Mouse (Mus musculus) neural tube, embryonic 12.5 days (tissue): Measurements from ENCODE around the gene Dhx34. TPM values are rescaled to one million over a fixed set of nuclear protein-coding genes. Genes with fewer than 3 reads are reported as not detected.
A peak's percentile ranks its signal among the peaks of the same experiment; 100 is the strongest.

Experiments used
- ATAC-seq: fragments of 200-750 bp; cut with Nextera tagmentation; 2 replicates; pipeline ENCODE4 v1.8.0; 2017; ENCODE audit warnings: low read depth, mild to moderate bottlenecking, moderate TSS enrichment, moderate library complexity; ENCODE audit not compliant: low FRiP score
- H3K27ac ChIP-seq: fragments of 300-500 bp; sonication (generic); 2 replicates; pipeline ENCODE4 v1.5.1; 2016
- H3K27me3 ChIP-seq: fragments of 300-500 bp; sonication (generic); replicated peaks from 2 replicates; pipeline ENCODE4 v1.6.1; 2016; ENCODE audit warnings: mild to moderate bottlenecking
- H3K36me3 ChIP-seq: fragments of 300-500 bp; sonication (generic); 2 replicates; pipeline ENCODE4 v1.6.1; 2016; ENCODE audit warnings: mild to moderate bottlenecking
- H3K4me1 ChIP-seq: fragments of 300-500 bp; sonication (generic); 2 replicates; pipeline ENCODE4 v1.6.1; 2016
- H3K4me2 ChIP-seq: fragments of 300-500 bp; sonication (generic); replicated peaks from 2 replicates; pipeline ENCODE4 v1.6.1; 2016; ENCODE audit warnings: mild to moderate bottlenecking
- H3K4me3 ChIP-seq: fragments of 300-500 bp; sonication (generic); 2 replicates; pipeline ENCODE4 v1.5.1; 2016
- H3K9ac ChIP-seq: fragments of 300-500 bp; sonication (generic); 2 replicates; pipeline ENCODE4 v1.6.1; 2016; ENCODE audit warnings: mild to moderate bottlenecking
- H3K9me3 ChIP-seq: fragments of 300-500 bp; sonication (generic); 2 replicates; pipeline ENCODE4 v1.6.1; 2016; ENCODE audit warnings: mild to moderate bottlenecking
- WGBS: fragments of 180-500 bp; shearing (Covaris S2); methylation state at CpG from one replicate; pipeline ENCODE4 v1.1.7; 2016; 5-methylcytosine and 5-hydroxymethylcytosine counted together
- polyA plus RNA-seq: library from polyadenylated mRNA; unstranded; fragments of >200 nt; fragmentation: Nextera tagmentation; extraction: Ambion mirVana; gene quantifications from 2 replicates; pipeline ENCODE4 v1.2.1, GENCODE M21; 2016

Gene Dhx34
- polyA plus RNA-seq, 1 experiment from 2014 or later, result 16.5 TPM

- no peaks in the 10 kb centered on the region for H3K9me3 ChIP-seq
- H3K4me3 ChIP-seq, result no peak overlapping the region
- no peak overlapping the region for H3K9ac ChIP-seq
- peaks cover 97% of the 10 kb centered on the region for H3K36me3 ChIP-seq
- H3K4me2 ChIP-seq, result no peak overlapping the region
- WGBS, result 88% methylated on average over 10 of the region's 10 CpGs
- no peaks in the 10 kb centered on the region for H3K4me1 ChIP-seq
- no peak overlapping the region for H3K27ac ChIP-seq
- no peak for ATAC-seq
- no peaks in the 10 kb centered on the region for H3K27me3 ChIP-seq
These were observed 14.3 kb downstream of the Dhx34 start for GRCm38 (mm10) chr7:16207496-16207895.

GRCm38 (mm10) chr7:16207076-16207475 is 14.8 kb downstream of the Dhx34 start:
- no peak for ATAC-seq
- no peak overlapping the region for H3K27ac ChIP-seq
- H3K36me3 ChIP-seq, result peaks cover 97% of the 10 kb centered on the region

GRCm38 (mm10) chr7:16204791-16205190 is 17.0 kb downstream of the Dhx34 start:
- H3K4me1 ChIP-seq, result no peaks in the 10 kb centered on the region
- no peak overlapping the region for H3K27ac ChIP-seq
- 88% methylated on average over 9 of the region's 9 CpGs for WGBS
- H3K9me3 ChIP-seq, result no peaks in the 10 kb centered on the region
- no peak overlapping the region for H3K9ac ChIP-seq
- H3K36me3 ChIP-seq, result peaks cover 96% of the 10 kb centered on the region
- no peak for ATAC-seq
- H3K4me3 ChIP-seq, result no peak overlapping the region
- H3K4me2 ChIP-seq, result no peak overlapping the region
- H3K27me3 ChIP-seq, result no peaks in the 10 kb centered on the region

More at GRCm38 (mm10) chr7:16207076-16207475, 14.8 kb downstream of the Dhx34 start:
- Histone ChIP-seq H3K27me3 (no peaks in the 10 kb centered on the region), H3K4me1 (no peaks in the 10 kb centered on the region), H3K4me2 (no peak overlapping the region), H3K9ac (no peak overlapping the region), H3K9me3 (no peaks in the 10 kb centered on the region), H3K4me3 (no peak overlapping the region)
- 86% methylated on average over 7 of the region's 7 CpGs for WGBS

- no peak overlapping the region for H3K4me3 ChIP-seq
- 91% methylated on average over 13 of the region's 13 CpGs for WGBS
- H3K9ac ChIP-seq, result no peak overlapping the region
- no peaks in the 10 kb centered on the region for H3K4me1 ChIP-seq
- peaks cover 97% of the 10 kb centered on the region for H3K36me3 ChIP-seq
- no peaks in the 10 kb centered on the region for H3K27me3 ChIP-seq
- no peak overlapping the region for H3K4me2 ChIP-seq
- no peak overlapping the region for H3K27ac ChIP-seq
- no peak for ATAC-seq
- no peaks in the 10 kb centered on the region for H3K9me3 ChIP-seq
These were observed 18.3 kb downstream of the Dhx34 start for GRCm38 (mm10) chr7:16203505-16203903.

GRCm38 (mm10) chr7:16202756-16203504 is 18.9 kb downstream of the Dhx34 start:
- H3K4me3 ChIP-seq, result no peak overlapping the region
- no peaks in the 10 kb centered on the region for H3K9me3 ChIP-seq
- no peaks in the 10 kb centered on the region for H3K4me1 ChIP-seq
- H3K36me3 ChIP-seq, result peaks cover 98% of the 10 kb centered on the region
- WGBS, result 86% methylated on average over 15 of the region's 15 CpGs
- no peak for ATAC-seq
- H3K27ac ChIP-seq, result no peak overlapping the region
- no peaks in the 10 kb centered on the region for H3K27me3 ChIP-seq
- H3K4me2 ChIP-seq, result no peak overlapping the region
- H3K9ac ChIP-seq, result no peak overlapping the region

GRCm38 (mm10) chr7:16201136-16201535 is 20.7 kb downstream of the Dhx34 start:
- Histone ChIP-seq H3K4me3 (no peak overlapping the region), H3K9me3 (no peaks in the 10 kb centered on the region), H3K4me2 (no peak overlapping the region), H3K4me1 (no peaks in the 10 kb centered on the region), H3K9ac (no peak overlapping the region), H3K36me3 (peaks cover 95% of the 10 kb centered on the region), H3K27ac (no peak overlapping the region), H3K27me3 (no peaks in the 10 kb centered on the region)
- 90% methylated on average over 6 of the region's 6 CpGs for WGBS
- no peak for ATAC-seq

GRCm38 (mm10) chr7:16198540-16198939 is 23.3 kb downstream of the Dhx34 start:
- no peaks in the 10 kb centered on the region for H3K4me1 ChIP-seq
- H3K4me3 ChIP-seq, result no peak overlapping the region
- H3K36me3 ChIP-seq, result peaks cover 72% of the 10 kb centered on the region
- no peak for ATAC-seq
- no peak overlapping the region for H3K4me2 ChIP-seq
- H3K27me3 ChIP-seq, result no peaks in the 10 kb centered on the region
- H3K9me3 ChIP-seq, result no peaks in the 10 kb centered on the region
- WGBS, result 92% methylated on average over 11 of the region's 11 CpGs
- no peak overlapping the region for H3K27ac ChIP-seq
- H3K9ac ChIP-seq, result no peak overlapping the region

GRCm38 (mm10) chr7:16197166-16197565 is 24.7 kb downstream of the Dhx34 start:
- H3K27me3 ChIP-seq, result no peaks in the 10 kb centered on the region
- no peaks in the 10 kb centered on the region for H3K4me1 ChIP-seq
- ATAC-seq, result no peak
- no peak overlapping the region for H3K4me2 ChIP-seq
- no peak overlapping the region for H3K27ac ChIP-seq
- no peaks in the 10 kb centered on the region for H3K9me3 ChIP-seq
- H3K9ac ChIP-seq, result 0 out of 2 replicates have a peak overlapping the region, but pooled peaks have one; percentile 30
- H3K36me3 ChIP-seq, result peaks cover 58% of the 10 kb centered on the region
- WGBS, result 77% methylated on average over 5 of the region's 5 CpGs
- no peak overlapping the region for H3K4me3 ChIP-seq

- H3K27me3 ChIP-seq, result no peaks in the 10 kb centered on the region
- H3K9ac ChIP-seq, result no peak overlapping the region
- no peak overlapping the region for H3K4me2 ChIP-seq
- H3K4me1 ChIP-seq, result no peaks in the 10 kb centered on the region
- H3K9me3 ChIP-seq, result no peaks in the 10 kb centered on the region
- peaks cover 53% of the 10 kb centered on the region for H3K36me3 ChIP-seq
- ATAC-seq, result no peak
- no peak overlapping the region for H3K27ac ChIP-seq
- 75% methylated on average over 6 of the region's 6 CpGs for WGBS
- H3K4me3 ChIP-seq, result no peak overlapping the region
These were observed 25.2 kb downstream of the Dhx34 start for GRCm38 (mm10) chr7:16196616-16197015.

GRCm38 (mm10) chr7:16193702-16194101 is 28.1 kb downstream of the Dhx34 start:
- 63% methylated on average over 3 of the region's 3 CpGs for WGBS
- no peak overlapping the region for H3K4me3 ChIP-seq
- no peaks in the 10 kb centered on the region for H3K4me1 ChIP-seq
- H3K9me3 ChIP-seq, result no peaks in the 10 kb centered on the region
- H3K27ac ChIP-seq, result no peak overlapping the region
- no peak for ATAC-seq
- H3K9ac ChIP-seq, result no peak overlapping the region
- H3K4me2 ChIP-seq, result no peak overlapping the region
- no peaks in the 10 kb centered on the region for H3K27me3 ChIP-seq
- peaks cover 25% of the 10 kb centered on the region for H3K36me3 ChIP-seq

- WGBS, result 21% methylated on average over 5 of the region's 5 CpGs
These were observed 29.5 kb downstream of the Dhx34 start for GRCm38 (mm10) chr7:16192315-16192714.

GRCm38 (mm10) chr7:16187494-16187893 is 34.3 kb downstream of the Dhx34 start:
- H3K4me2 ChIP-seq, result no peak overlapping the region
- H3K9me3 ChIP-seq, result no peaks in the 10 kb centered on the region; the same call in 1 of the 2 replicates
- WGBS, result 84% methylated on average over 8 of the region's 8 CpGs
- peaks cover 40% of the 10 kb centered on the region for H3K36me3 ChIP-seq
- H3K9ac ChIP-seq, result no peak overlapping the region
- ATAC-seq, result no peak
- H3K27ac ChIP-seq, result no peak overlapping the region
- no peak overlapping the region for H3K4me3 ChIP-seq
- no peaks in the 10 kb centered on the region for H3K27me3 ChIP-seq
- no peaks in the 10 kb centered on the region for H3K4me1 ChIP-seq

More at GRCm38 (mm10) chr7:16192315-16192714, 29.5 kb downstream of the Dhx34 start:
- Histone ChIP-seq H3K36me3 (peaks cover 11% of the 10 kb centered on the region), H3K27me3 (no peaks in the 10 kb centered on the region), H3K4me1 (no peaks in the 10 kb centered on the region), H3K9me3 (no peaks in the 10 kb centered on the region), H3K4me3 (no peak overlapping the region), H3K9ac (no peak overlapping the region), H3K27ac (no peak overlapping the region), H3K4me2 (no peak overlapping the region)
- peak; percentile 58; the same call in 1 of the 2 replicates for ATAC-seq

GRCm38 (mm10) chr7:16183663-16184062 is 38.2 kb downstream of the Dhx34 start:
- H3K27me3 ChIP-seq, result no peaks in the 10 kb centered on the region
- H3K4me2 ChIP-seq, result no peak overlapping the region
- H3K9ac ChIP-seq, result no peak overlapping the region
- H3K9me3 ChIP-seq, result no peaks in the 10 kb centered on the region; the same call in 1 of the 2 replicates
- 31% methylated on average over 8 of the region's 8 CpGs for WGBS
- H3K4me3 ChIP-seq, result no peak overlapping the region
- no peak overlapping the region for H3K27ac ChIP-seq
- no peaks in the 10 kb centered on the region for H3K4me1 ChIP-seq
- peaks cover 73% of the 10 kb centered on the region for H3K36me3 ChIP-seq
- ATAC-seq, result no peak
